Mouse (Mus musculus) ES-Bruce4 (cell line): ENCODE measurements at regions not wholly inside any gene's neighbourhood (a gene's known extent, or its start where the extent isn't known, plus 50 kb on each side); places are given as distances from the start of the nearest gene placed in this dataset.
A peak's percentile ranks its signal among the peaks of the same experiment; 100 is the strongest.

Experiments used
- H3K27ac ChIP-seq: 2 replicates; pipeline ENCODE4 v1.5.1; 2012; ENCODE audit warnings: low read length, inconsistent platforms; ENCODE audit not compliant: insufficient read depth
- H3K27me3 ChIP-seq: 2 replicates; pipeline ENCODE4 v1.6.1; 2012; ENCODE audit warnings: mild to moderate bottlenecking, low read length, inconsistent platforms; ENCODE audit not compliant: control insufficient read depth, poor library complexity, insufficient read depth, severe bottlenecking
- H3K36me3 ChIP-seq: 2 replicates; pipeline ENCODE4 v1.6.1; 2012; ENCODE audit warnings: inconsistent platforms, mild to moderate bottlenecking, low read length, moderate library complexity; ENCODE audit not compliant: control insufficient read depth, poor library complexity, insufficient read depth, severe bottlenecking
- H3K4me1 ChIP-seq: one replicate; pipeline ENCODE4 v1.8.1; 2011; ENCODE audit warnings: low read length; ENCODE audit not compliant: control insufficient read depth, insufficient read depth
- H3K4me3 ChIP-seq: 2 replicates; pipeline ENCODE4 v1.5.1; 2011; ENCODE audit warnings: low read depth, mild to moderate bottlenecking, low read length
- H3K9ac ChIP-seq: 2 replicates; pipeline ENCODE4 v1.6.1; 2012; ENCODE audit warnings: low read depth, mild to moderate bottlenecking, inconsistent platforms; ENCODE audit not compliant: poor library complexity, severe bottlenecking
- H3K9me3 ChIP-seq: replicated peaks from 2 replicates; pipeline ENCODE4 v1.6.1; 2012; ENCODE audit warnings: mild to moderate bottlenecking, low read length, inconsistent platforms; ENCODE audit not compliant: control insufficient read depth, poor library complexity, insufficient read depth, severe bottlenecking
- CTCF ChIP-seq: IDR thresholded peaks from one replicate; pipeline ENCODE4 v1.8.1; 2011; ENCODE audit warnings: low read depth, low read length
- EP300 ChIP-seq: IDR thresholded peaks from 2 replicates; pipeline ENCODE4 v1.6.1; 2011; ENCODE audit warnings: low read depth, low read length; ENCODE audit not compliant: insufficient read depth
- POLR2A ChIP-seq: IDR thresholded peaks from one replicate; pipeline ENCODE4 v1.8.1; 2011; ENCODE audit warnings: low read length; ENCODE audit not compliant: insufficient read depth

- H3K9me3 ChIP-seq: no peaks in the 10 kb centered on the region; the same call in 1 of the 2 replicates
- no peak overlapping the region for H3K4me3 ChIP-seq
- H3K4me1 ChIP-seq: no peaks in the 10 kb centered on the region
- H3K27me3 ChIP-seq: 0 out of 2 replicates have a peak, but pooled peaks cover 2% of the 10 kb centered on the region
- TF ChIP-seq POLR2A: no peak
- no peak for TF ChIP-seq CTCF
- TF ChIP-seq EP300: no peak
- no peak overlapping the region for H3K27ac ChIP-seq
- no peaks in the 10 kb centered on the region for H3K36me3 ChIP-seq
- no peak overlapping the region for H3K9ac ChIP-seq
Observed at GRCm38 (mm10) chr14:99516703-99517102, 218.2 kb downstream of the Klf5 start.

- TF ChIP-seq POLR2A (no peak), CTCF (no peak), EP300 (no peak)
- 0 out of 2 replicates have a peak, but pooled peaks cover 2% of the 10 kb centered on the region for H3K27me3 ChIP-seq
- H3K9ac ChIP-seq: no peak overlapping the region
- no peaks in the 10 kb centered on the region for H3K4me1 ChIP-seq
- H3K9me3 ChIP-seq: no peaks in the 10 kb centered on the region
- H3K4me3 ChIP-seq: no peak overlapping the region
- H3K27ac ChIP-seq: no peak overlapping the region
- no peaks in the 10 kb centered on the region for H3K36me3 ChIP-seq
Observed at GRCm38 (mm10) chr14:99520343-99520742, 221.9 kb downstream of the Klf5 start.

DNA sequence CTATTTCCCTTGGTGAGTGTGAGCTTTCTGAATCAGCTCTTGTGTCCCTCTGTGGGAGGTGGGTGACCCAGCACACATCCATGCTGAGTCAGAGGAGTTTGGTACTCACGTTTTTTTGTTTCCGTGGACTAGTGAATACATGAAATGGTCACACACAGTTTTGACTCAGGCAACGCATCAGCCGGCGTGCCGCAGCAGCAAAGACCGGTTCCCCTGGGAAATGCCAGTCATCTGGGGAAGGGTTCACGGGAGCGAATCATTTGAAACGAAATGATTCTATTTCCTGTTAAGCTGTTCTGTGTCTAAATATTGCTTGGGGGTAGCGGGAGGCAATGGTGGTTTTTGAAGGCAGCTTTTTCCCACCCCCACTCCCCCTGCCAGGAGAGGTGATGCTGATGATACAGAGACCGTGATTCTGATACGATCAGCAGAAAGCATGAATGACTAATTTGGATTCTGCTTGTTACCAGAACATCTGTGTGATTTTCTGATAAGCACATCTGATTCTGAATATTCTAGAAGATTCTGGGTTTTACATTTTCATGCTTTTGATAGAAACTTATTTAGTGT is 223.5 kb downstream of the Klf5 start:
- Histone ChIP-seq H3K27me3 (0 out of 2 replicates have a peak, but pooled peaks cover 2% of the 10 kb centered on the region), H3K9ac (no peak overlapping the region), H3K9me3 (no peaks in the 10 kb centered on the region), H3K4me1 (no peaks in the 10 kb centered on the region), H3K4me3 (no peak overlapping the region), H3K36me3 (no peaks in the 10 kb centered on the region), H3K27ac (no peak overlapping the region)
- no peak for TF ChIP-seq CTCF
- TF ChIP-seq POLR2A: no peak
- TF ChIP-seq EP300: no peak

- Histone ChIP-seq H3K27me3 (no peaks in the 10 kb centered on the region), H3K9ac (no peak overlapping the region), H3K36me3 (no peaks in the 10 kb centered on the region), H3K4me1 (peaks cover 2% of the 10 kb centered on the region), H3K27ac (no peak overlapping the region), H3K9me3 (peaks cover 7% of the 10 kb centered on the region; the same call in 1 of the 2 replicates), H3K4me3 (no peak overlapping the region)
- no peak for TF ChIP-seq POLR2A
- TF ChIP-seq CTCF: no peak
Observed at GRCm38 (mm10) chr14:99535781-99536180, 237.3 kb downstream of the Klf5 start.

DNA sequence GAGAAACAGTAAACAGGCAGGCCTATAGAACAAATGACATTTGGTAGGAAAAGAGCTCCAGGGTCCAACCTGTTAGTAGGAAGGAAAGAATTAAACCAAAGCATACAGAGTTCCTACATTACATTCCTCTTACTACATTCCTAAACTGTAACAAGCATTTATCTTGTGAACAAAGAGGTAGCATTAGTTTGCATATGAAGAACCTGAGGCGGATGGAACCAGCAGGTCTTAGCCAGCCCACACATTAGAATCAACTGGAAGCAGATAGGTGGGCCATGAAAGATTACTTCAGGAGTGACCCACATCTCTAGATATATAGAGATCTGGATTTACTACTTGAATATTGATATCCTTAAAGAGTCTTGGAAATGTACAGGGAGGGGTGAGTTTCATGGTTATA is 238.8 kb downstream of the Klf5 start:
- Histone ChIP-seq H3K4me1 (peaks cover 2% of the 10 kb centered on the region), H3K27ac (peak overlapping the region; percentile 48; the same call in 1 of the 2 replicates), H3K9ac (no peak overlapping the region), H3K27me3 (no peaks in the 10 kb centered on the region), H3K9me3 (peaks cover 5% of the 10 kb centered on the region; the same call in 1 of the 2 replicates), H3K36me3 (no peaks in the 10 kb centered on the region), H3K4me3 (no peak overlapping the region)
- no peak for TF ChIP-seq POLR2A
- TF ChIP-seq EP300: no peak
- no peak for TF ChIP-seq CTCF

GRCm38 (mm10) chr14:99541716-99542115 is 243.2 kb downstream of the Klf5 start:
- Histone ChIP-seq H3K9ac (no peak overlapping the region), H3K27me3 (no peaks in the 10 kb centered on the region), H3K4me1 (peaks cover 2% of the 10 kb centered on the region), H3K4me3 (no peak overlapping the region), H3K9me3 (no peaks in the 10 kb centered on the region), H3K27ac (no peak overlapping the region), H3K36me3 (no peaks in the 10 kb centered on the region)
- no peak for TF ChIP-seq CTCF
- no peak for TF ChIP-seq EP300
- TF ChIP-seq POLR2A: no peak
